Mouse (Mus musculus) liver, adult 2 months (tissue): ENCODE results near the gene Mpp3.

Experiments used
- CTCF ChIP-seq: fragments of 200-500 bp; IDR thresholded peaks from 2 replicates; pipeline ENCODE4 v1.5.1; 2011; ENCODE audit warnings: low read depth, low read length, control low read depth
- POLR2A ChIP-seq: fragments of 200-500 bp; IDR thresholded peaks from 2 replicates; pipeline ENCODE4 v1.6.1; 2011; ENCODE audit warnings: low read length, control low read depth; ENCODE audit not compliant: insufficient read depth; ENCODE audit errors: extremely low read depth

GRCm38 (mm10) chr11:102013201-102013600 is 15.1 kb downstream of the Mpp3 start:
- no peak for TF ChIP-seq POLR2A
- peak; percentile 23; the same call in 1 of the 2 replicates for TF ChIP-seq CTCF
